Mouse (Mus musculus) embryonic facial prominence, embryonic 13.5 days (tissue): ENCODE measurements around the gene Clptm1. TPM values are rescaled to one million over a fixed set of nuclear protein-coding genes. Genes with fewer than 3 reads are reported as not detected.
"Not testable (repeated sequence)": the region's sequence is repeated elsewhere in the genome, so short reads cannot be mapped to it uniquely, and the experiment has no call there.

Experiments used
- ATAC-seq: fragments of 200-750 bp; cut with Nextera tagmentation; 2 replicates; pipeline ENCODE4 v1.8.0; 2017; ENCODE audit warnings: low read depth; ENCODE audit not compliant: insufficient number of reproducible peaks, insufficient read depth, low FRiP score, low TSS enrichment
- H3K27ac ChIP-seq: fragments of 300-500 bp; sonication (generic); 2 replicates; pipeline ENCODE4 v1.5.1; 2015; ENCODE audit warnings: moderate library complexity, mild to moderate bottlenecking, inconsistent platforms
- H3K27me3 ChIP-seq: fragments of 300-500 bp; sonication (generic); 2 replicates; pipeline ENCODE4 v1.6.1; 2015; ENCODE audit warnings: mild to moderate bottlenecking, inconsistent platforms
- H3K36me3 ChIP-seq: fragments of 300-500 bp; sonication (generic); 2 replicates; pipeline ENCODE4 v1.6.1; 2015; ENCODE audit warnings: mild to moderate bottlenecking, inconsistent platforms
- H3K4me1 ChIP-seq: fragments of 300-500 bp; sonication (generic); 2 replicates; pipeline ENCODE4 v1.6.1; 2015; ENCODE audit warnings: inconsistent platforms
- H3K4me2 ChIP-seq: fragments of 300-500 bp; sonication (generic); 2 replicates; pipeline ENCODE4 v1.6.1; 2015; ENCODE audit warnings: moderate library complexity, mild to moderate bottlenecking, inconsistent platforms
- H3K4me3 ChIP-seq: fragments of 300-500 bp; sonication (generic); 2 replicates; pipeline ENCODE4 v1.5.1; 2015; ENCODE audit warnings: mild to moderate bottlenecking, inconsistent platforms
- H3K9ac ChIP-seq: fragments of 300-500 bp; sonication (generic); 2 replicates; pipeline ENCODE4 v1.6.1; 2015; ENCODE audit warnings: mild to moderate bottlenecking, inconsistent platforms
- H3K9me3 ChIP-seq: fragments of 300-500 bp; sonication (generic); 2 replicates; pipeline ENCODE4 v1.6.1; 2016; ENCODE audit warnings: inconsistent platforms
- WGBS: fragments of 180-500 bp; shearing (Covaris S2); methylation state at CpG from one replicate; pipeline ENCODE4 v1.1.7; 2015; ENCODE audit warnings: mixed read lengths; 5-methylcytosine and 5-hydroxymethylcytosine counted together
- polyA plus RNA-seq: library from polyadenylated mRNA; unstranded; fragments of >200 nt; fragmentation: Nextera tagmentation; extraction: Ambion mirVana; gene quantifications from 2 replicates; pipeline ENCODE4 v1.2.1, GENCODE M21; 2015

The Clptm1 gene
- polyA plus RNA-seq, 1 experiment from 2014 or later: 74.7 TPM

DNA sequence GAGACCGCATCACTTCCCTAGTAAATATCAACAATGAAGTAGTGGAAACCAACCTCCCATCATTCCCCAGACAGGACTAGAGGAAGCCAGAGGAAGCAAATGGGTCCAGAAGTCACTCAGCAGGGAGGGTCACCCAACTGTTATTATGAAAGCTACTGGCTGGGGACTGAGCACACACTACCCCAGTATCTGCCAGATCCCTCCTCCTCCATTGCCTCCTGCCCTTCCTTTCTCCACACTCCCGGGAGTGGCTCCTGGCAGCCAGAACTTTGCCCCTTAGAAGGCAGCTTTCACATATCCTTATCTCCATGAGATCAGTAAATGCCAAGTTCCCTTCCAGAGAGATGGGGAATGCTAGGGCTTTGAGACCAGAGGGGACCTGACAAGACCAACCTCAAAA is 41.4 kb downstream of the Clptm1 start:
- H3K4me3 ChIP-seq: no peak overlapping the region
- WGBS: 73% methylated on average over 2 of the region's 2 CpGs
- no peak overlapping the region for H3K9ac ChIP-seq
- peaks cover 7% of the 10 kb centered on the region; the same call in 1 of the 2 replicates for H3K4me1 ChIP-seq
- H3K9me3 ChIP-seq: no peaks in the 10 kb centered on the region
- peaks cover 12% of the 10 kb centered on the region for H3K27me3 ChIP-seq
- ATAC-seq: no peak
- no peaks in the 10 kb centered on the region for H3K36me3 ChIP-seq
- H3K27ac ChIP-seq: no peak overlapping the region
- H3K4me2 ChIP-seq: no peak overlapping the region

DNA sequence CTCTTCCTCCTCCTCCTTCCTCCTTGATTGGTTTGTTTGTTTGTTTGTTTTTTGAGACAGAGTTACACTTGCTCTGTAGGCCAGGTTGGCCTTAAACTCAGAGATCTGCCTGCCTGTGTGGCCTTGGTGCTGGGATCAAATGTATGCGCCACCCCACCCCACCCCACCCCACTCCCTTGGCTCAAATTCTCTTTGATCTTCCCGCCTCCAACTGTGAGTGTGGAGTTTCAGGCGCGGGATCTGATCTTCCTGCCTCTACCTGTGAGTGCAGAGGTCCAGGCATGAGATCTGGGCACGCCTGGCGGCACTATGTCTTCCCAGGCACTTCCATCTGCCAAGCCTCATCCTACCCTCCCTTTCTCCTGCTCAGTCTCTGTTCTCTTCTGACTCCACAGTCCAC is 42.6 kb downstream of the Clptm1 start:
- WGBS: 31% methylated on average over 6 of the region's 6 CpGs
- Histone ChIP-seq H3K27ac (no peak overlapping the region), H3K9ac (0 out of 2 replicates have a peak overlapping the region, but pooled peaks have one; percentile 16), H3K27me3 (peaks cover 12% of the 10 kb centered on the region), H3K4me1 (peaks cover 7% of the 10 kb centered on the region; the same call in 1 of the 2 replicates), H3K4me2 (no peak overlapping the region), H3K4me3 (no peak overlapping the region), H3K9me3 (no peaks in the 10 kb centered on the region), H3K36me3 (no peaks in the 10 kb centered on the region)
- no peak for ATAC-seq

DNA sequence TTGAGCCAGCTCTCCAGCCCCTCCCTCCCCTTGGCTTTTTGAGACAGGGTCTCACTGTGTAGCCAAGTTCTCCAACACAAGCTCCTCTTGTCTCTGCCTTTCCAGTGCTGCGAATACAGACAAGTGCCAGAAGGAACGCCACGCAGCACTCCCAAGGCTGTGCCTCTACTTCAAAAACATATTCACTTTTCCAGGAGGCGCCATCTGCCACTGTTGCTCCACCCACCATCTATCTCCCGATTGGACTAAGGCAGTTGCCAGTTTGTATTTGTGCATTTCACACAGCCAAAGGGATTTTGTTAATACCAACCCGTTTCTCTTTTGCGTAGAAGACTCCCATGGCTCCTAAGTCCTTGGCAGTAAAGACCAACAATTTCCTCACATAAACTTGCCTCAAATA is 44.0 kb downstream of the Clptm1 start:
- peaks cover 12% of the 10 kb centered on the region for H3K27me3 ChIP-seq
- H3K9ac ChIP-seq: no peak overlapping the region
- WGBS: 87% methylated on average over 7 of the region's 7 CpGs
- H3K4me2 ChIP-seq: no peak overlapping the region
- no peak overlapping the region for H3K27ac ChIP-seq
- ATAC-seq: no peak
- H3K9me3 ChIP-seq: no peaks in the 10 kb centered on the region
- H3K36me3 ChIP-seq: no peaks in the 10 kb centered on the region
- peaks cover 7% of the 10 kb centered on the region; the same call in 1 of the 2 replicates for H3K4me1 ChIP-seq
- no peak overlapping the region for H3K4me3 ChIP-seq

DNA sequence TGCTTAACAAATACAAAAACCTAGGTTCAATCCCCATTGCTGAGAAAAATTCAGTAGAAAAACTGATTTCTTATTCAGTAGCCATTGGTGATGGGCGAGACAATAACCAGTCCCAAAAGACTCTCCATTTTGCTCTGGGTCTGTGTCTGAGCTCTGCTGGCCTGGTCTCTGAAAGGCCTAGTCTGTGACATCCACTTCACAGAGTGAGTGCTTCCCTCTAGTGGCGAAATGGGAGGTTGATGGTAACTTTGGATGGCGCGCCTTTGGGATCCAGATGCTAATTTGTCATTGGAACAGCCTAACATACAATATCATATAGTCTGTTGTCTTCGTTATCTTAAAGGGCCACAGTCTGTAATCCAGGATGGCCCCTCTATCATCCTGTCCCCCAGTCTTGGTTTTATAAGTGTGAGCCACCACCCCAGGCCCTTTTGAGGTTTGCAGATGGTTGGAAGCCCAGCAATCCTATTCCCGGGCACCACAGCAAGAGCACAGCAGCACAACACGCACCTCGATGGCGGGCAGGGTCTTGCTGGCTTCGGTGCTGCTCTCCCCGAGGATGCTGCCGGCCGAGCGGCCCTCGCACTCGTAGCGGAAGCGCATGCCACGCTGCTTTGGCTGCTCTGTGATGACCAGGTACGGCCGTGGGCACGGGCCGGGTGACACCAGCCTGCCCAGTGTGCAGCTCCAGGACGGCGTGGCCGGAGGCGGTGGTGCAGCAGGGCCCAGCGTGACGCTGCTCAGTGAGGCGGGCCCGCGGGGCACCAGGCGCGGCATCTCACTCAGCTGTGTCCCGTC is 45.6 kb downstream of the Clptm1 start:
- 5% methylated on average over 35 of the region's 35 CpGs for WGBS
- H3K9ac ChIP-seq: peak overlapping the region; percentile 72
- H3K27ac ChIP-seq: no peak overlapping the region

DNA sequence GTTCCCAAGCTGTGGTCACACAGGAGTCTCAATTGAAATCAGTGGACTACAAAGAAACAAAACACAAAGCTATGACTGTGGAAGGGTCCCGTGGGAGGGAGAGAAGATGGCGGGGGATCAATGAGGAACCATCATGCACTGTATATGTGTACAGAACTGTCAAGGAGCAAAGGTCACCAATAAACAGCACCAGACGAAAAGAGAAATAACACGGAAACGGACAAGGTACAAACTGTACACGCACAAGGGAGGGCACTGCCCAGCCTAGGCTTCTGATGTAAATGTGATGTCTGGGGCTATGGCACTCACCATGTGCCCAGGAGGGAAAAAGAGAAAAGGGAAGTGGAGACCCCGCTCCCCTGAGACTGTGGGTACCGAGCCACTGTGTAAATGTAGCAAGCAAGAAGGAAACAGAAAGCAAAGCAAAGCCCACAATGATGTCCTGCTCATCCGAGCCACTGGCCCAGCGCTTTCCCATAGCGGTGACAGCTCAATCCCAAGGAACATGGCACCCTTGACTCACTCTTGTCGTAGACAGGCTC is 49.7 kb downstream of the Clptm1 start:
- Histone ChIP-seq H3K4me3 (no peak overlapping the region), H3K27ac (no peak overlapping the region), H3K9me3 (no peaks in the 10 kb centered on the region), H3K27me3 (peaks cover 10% of the 10 kb centered on the region), H3K4me2 (no peak overlapping the region), H3K4me1 (peaks cover 7% of the 10 kb centered on the region; the same call in 1 of the 2 replicates), H3K9ac (no peak overlapping the region), H3K36me3 (peaks cover 15% of the 10 kb centered on the region; the same call in 1 of the 2 replicates)
- no peak for ATAC-seq
- 86% methylated on average over 12 of the region's 12 CpGs for WGBS

More for the DNA sequence above, 45.6 kb downstream of the Clptm1 start:
- no peaks in the 10 kb centered on the region for H3K36me3 ChIP-seq
- no peaks in the 10 kb centered on the region for H3K9me3 ChIP-seq
- H3K4me3 ChIP-seq: peak overlapping the region; percentile 43
- no peak for ATAC-seq
- peak overlapping the region; percentile 66 for H3K4me2 ChIP-seq
- H3K27me3 ChIP-seq: peaks cover 12% of the 10 kb centered on the region
- H3K4me1 ChIP-seq: peaks cover 7% of the 10 kb centered on the region; the same call in 1 of the 2 replicates

DNA sequence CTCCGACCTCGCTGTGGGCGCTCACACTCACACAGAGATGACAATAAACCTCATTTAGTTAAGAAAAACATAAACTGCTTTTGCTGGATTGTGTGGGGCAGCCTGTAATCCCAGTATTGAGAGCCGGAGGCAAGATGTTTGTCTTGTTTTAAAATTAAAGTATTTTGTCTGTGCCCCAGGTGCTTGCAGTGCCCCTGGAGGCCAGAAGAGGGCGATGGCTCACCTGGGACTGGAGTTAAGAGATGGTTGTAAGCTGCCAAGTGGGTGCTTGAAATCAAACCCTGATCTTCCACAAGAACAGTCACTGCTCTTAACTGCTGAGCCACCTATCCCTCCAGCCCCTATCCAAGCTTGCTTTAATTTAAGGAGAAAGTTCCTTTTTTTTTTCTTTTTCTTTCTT is 53.9 kb downstream of the Clptm1 start:
- Histone ChIP-seq H3K27ac (no peak overlapping the region), H3K36me3 (peaks cover 15% of the 10 kb centered on the region; the same call in 1 of the 2 replicates), H3K27me3 (no peaks in the 10 kb centered on the region), H3K4me1 (no peaks in the 10 kb centered on the region), H3K4me3 (no peak overlapping the region), H3K4me2 (no peak overlapping the region), H3K9me3 (no peaks in the 10 kb centered on the region), H3K9ac (no peak overlapping the region)
- 80% methylated on average over 5 of the region's 5 CpGs for WGBS
- ATAC-seq: no peak

DNA sequence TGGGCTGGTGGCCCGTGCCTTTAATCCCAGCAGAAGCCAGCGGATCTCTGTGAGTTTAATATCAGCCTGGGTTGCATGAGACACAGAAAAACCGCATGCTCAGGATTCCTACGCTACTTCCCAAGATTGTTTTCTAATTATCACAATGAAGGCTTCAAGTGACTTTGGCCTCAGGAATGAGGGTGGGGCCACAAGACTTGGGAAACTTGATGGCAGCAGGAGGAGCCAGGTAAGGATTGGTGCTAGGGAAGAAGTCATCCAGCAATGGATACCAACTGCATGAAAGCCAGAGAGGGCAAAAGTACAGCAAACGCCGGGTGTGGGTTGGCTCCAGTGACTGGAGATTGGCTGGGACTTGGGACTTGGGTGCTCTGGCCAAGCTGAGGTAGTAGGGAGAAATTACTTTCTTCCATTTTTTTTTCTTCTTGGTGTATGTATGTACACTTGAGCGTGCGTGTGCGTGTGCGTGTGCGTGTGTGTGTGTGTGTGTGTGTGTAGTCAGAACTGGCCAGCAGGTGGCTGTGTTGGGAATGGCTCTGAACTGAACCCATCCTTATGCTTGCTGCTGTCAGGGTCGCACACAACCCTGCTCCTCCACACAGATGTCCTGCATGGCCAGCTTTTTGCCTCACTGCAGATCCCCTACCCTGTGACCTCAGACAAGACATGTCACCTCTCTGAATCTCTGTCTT is 55.0 kb downstream of the Clptm1 start:
- 84% methylated on average over 12 of the region's 12 CpGs for whole genome bisulfite sequencing
- Histone ChIP-seq H3K9me3 (no peaks in the 10 kb centered on the region), H3K9ac (no peak overlapping the region), H3K4me1 (no peaks in the 10 kb centered on the region), H3K36me3 (peaks cover 15% of the 10 kb centered on the region; the same call in 1 of the 2 replicates), H3K4me2 (no peak overlapping the region), H3K4me3 (no peak overlapping the region), H3K27me3 (no peaks in the 10 kb centered on the region), H3K27ac (no peak overlapping the region)
- no peak for ATAC-seq

DNA sequence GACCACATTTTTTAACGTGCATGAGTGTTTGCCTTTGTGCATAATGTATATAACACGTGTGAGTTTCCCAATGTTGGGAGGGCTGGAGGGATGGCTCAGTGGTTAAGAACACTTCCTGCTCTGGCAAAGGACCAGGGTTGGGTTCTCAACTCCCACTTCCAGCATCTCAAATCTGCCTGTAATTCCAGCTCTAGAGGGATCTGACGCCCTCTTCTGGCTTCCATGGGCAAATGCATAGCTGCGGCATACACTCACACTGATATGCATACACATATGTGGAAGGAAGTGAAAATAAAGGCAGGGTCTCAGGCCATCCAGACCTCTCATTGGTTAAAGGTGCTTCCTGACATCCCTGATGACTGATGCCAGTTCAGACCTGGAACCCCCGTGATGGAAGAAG is 57.5 kb downstream of the Clptm1 start:
- Histone ChIP-seq H3K4me2 (no peak overlapping the region), H3K27ac (no peak overlapping the region), H3K36me3 (peaks cover 18% of the 10 kb centered on the region; the same call in 1 of the 2 replicates), H3K27me3 (no peaks in the 10 kb centered on the region), H3K9ac (no peak overlapping the region), H3K4me3 (no peak overlapping the region), H3K9me3 (no peaks in the 10 kb centered on the region), H3K4me1 (peaks cover 14% of the 10 kb centered on the region)
- no peak for ATAC-seq
- WGBS: 83% methylated on average over 5 of the region's 5 CpGs

DNA sequence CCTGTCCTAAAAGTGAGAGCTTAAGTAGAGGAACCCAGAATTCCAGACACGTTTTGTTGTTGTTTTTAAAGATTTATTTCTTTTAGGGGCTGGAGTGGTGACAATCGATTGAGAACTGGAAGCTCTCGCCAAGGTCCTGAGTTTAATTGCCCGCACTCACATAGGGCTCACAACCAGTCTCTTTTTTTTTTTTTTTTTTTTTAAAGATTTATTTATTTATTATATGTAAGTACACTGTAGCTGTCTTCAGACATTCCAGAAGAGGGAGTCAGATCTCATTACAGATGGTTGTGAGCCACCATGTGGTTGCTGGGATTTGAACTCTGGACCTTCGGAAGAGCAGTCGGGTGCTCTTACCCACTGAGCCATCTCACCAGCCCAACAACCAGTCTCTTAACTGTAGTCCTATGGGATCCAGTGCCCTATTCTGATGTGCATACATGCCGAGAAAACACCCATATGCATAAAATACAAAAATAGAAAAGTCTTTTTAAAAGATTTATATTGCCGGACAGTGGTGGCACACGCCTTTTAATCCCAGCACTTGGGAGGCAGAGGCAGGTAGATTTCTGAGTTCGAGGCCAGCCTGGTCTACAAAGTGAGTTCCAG is 60.1 kb downstream of the Clptm1 start:
- Histone ChIP-seq H3K4me1 (peaks cover 24% of the 10 kb centered on the region), H3K27ac (0 out of 2 replicates have a peak overlapping the region, but pooled peaks have one; percentile 81), H3K4me2 (peak overlapping the region; percentile 69), H3K36me3 (peaks cover 33% of the 10 kb centered on the region), H3K4me3 (peak overlapping the region; percentile 99), H3K9ac (peak overlapping the region; percentile 98)
- ATAC-seq, H3K9me3 ChIP-seq, H3K27me3 ChIP-seq: not testable (repeated sequence)
- 59% methylated on average over 10 of the region's 10 CpGs for WGBS

DNA sequence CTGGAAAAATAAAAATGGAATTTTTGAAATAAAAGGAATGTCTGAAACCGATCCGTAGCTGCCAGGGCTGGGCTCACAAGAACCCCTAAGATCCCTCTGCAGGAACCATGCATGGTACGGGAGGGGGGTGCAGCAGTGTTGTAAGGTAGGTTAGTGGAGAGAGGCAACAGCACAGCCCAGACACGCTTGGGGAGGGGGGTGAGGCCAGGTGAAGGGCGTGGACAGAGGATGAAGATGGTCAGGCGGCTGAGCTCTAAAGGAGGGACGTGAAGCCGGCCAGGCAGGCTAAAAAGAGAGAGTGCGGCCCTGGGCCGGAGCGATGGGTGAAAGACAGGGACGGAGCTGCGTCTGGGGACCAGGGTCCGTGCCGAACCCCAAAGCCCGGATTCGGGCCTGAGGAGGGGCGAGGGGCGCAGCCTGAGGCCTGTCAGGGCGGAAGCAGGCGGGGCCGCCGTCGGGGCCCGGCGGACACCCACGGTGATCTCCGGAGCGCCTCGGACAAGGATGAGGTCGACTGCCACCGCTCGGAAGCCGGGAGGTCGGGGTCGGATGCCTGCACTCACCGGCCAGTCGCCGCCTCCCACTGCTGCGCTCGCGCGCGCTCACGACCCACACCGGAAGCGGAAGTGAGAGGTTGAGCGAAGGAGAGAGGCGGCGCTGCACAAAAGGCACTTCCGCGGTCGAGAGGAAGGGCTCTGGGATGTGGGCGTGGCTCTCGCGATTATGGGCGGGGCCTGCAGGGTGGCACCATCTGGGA is 60.8 kb downstream of the Clptm1 start, which contains the start of gene Clasrp:
Gene Clasrp, minus strand, starts transcription at position 638 of the 757 bp plus-strand sequence.
- Histone ChIP-seq H3K36me3 (peaks cover 40% of the 10 kb centered on the region), H3K9me3 (no peaks in the 10 kb centered on the region), H3K27me3 (no peaks in the 10 kb centered on the region), H3K4me3 (peak within 1 kb of the TSS; percentile 99), H3K9ac (peak within 1 kb of the TSS; percentile 98), H3K27ac (peak within 1 kb of the TSS; percentile 81), H3K4me1 (peaks cover 24% of the 10 kb centered on the region), H3K4me2 (peak within 1 kb of the TSS; percentile 69)
- peak; percentile 82 for ATAC-seq
- WGBS: under 1% methylated on average over 57 of the region's 57 CpGs
